Mouse (Mus musculus): ENCODE results near the gene Olfr314.
"Not testable (repeated sequence)": the region's sequence is repeated elsewhere in the genome, so short reads cannot be mapped to it uniquely, and the experiment has no call there.

GRCm38 (mm10) chr11:58814700-58815099, 31.9 kb downstream of the Olfr314 start, which contains the start of gene Olfr313:
- not testable (repeated sequence) for TF ChIP-seq CTCF (IDR thresholded peaks at IDR 0.05; ENCODE audit: control insufficient read depth, insufficient read depth, insufficient read length); MYOD1 (IDR thresholded peaks at IDR 0.05; ENCODE audit: control insufficient read depth, insufficient read length, low read depth)
